Mouse (Mus musculus): Measurements from ENCODE around the gene Strn3.

DNA sequence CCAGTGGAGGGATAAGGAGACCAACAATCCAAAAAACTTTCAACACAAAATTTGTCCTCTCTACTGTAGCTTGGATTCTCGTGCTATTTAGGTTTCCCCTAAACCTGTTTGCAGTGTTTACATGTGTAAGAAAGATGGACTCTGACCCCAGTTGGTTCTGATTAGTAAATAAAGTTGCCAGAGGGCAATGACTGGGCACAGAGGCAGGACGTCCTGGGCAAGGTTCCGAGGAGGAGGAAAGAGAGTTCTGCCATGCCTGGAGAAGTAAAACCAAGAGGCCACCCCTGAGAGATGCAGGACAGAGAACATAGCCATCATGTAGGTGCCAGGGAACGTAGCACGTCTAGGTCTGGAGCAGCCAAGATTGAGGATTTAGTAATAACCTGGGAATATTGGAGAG is 79.3 kb downstream of the Strn3 start:
- TF ChIP-seq CTCF (IDR thresholded peaks at IDR 0.05; ENCODE audit: insufficient read depth, low read length) (no peak), POLR2A (IDR thresholded peaks at IDR 0.05; ENCODE audit: borderline replicate concordance, extremely low read depth, low read depth, low read length) (no peak)

Data from lung, adult 2 months (tissue).